Mouse (Mus musculus): Measurements from ENCODE around the gene Paqr4.

The Paqr4 gene

DNA sequence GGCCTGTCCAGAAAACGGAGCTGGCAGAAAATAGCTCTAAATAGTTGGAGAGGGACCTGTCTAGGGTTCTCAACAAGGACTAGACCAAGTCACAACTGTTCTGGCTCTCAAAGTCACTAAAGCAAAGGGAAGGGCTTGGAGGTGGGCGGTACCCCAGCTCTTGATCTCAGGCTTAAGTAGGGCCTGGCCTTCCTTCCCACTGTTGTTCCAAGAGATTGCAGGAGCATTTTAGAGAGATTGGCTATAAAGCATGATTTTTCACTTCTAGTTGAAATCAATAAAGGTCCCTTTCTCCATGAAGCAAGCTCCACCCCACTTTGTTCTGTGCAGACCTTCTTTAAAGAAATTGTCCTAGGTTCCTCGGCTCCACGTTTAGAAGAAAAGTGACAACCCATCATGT is 15.2 kb downstream of the Paqr4 start:
- no peak for DNase-seq

DNA sequence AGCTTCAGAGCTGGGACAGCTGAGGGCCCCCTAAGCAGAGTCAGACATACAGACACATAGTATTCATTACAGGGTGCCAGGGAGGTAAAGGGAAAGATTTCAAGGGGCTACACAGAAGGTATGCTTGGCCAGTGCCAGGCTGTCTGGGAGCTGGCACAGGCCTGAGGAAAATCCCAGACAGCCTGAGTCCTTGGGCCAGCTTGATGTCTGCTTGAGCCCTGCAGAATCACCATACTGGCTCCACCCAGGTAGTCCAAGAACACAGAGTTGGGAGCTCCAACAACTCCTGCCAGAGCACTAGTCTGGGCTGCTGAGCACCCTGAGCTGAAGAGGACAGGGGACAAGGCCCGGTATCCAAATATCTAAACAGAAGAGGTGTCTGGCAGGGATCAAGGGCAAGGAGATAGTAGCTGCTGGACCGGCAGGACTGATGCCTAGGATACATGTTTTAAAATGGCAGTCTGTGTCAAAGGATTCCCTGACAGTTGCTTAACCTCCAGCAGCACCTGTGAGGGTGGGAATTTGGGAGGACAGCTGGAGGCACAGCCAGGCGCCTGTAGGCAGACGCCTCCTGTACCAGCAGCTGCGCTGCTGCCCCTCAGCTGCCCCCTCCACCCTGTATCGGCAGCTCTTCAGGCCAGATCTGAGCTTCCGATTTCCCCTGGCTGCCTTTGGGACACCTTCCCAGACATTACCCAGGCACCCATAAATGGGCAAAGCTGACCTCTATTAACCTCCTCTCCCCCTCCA is 18.1 kb downstream of the Paqr4 start, which contains the start of gene 1520401A03Rik:
1520401A03Rik (minus strand) TSS at position 408 of the 750 bp plus-strand sequence.
- DNase-seq = no peak

DNA sequence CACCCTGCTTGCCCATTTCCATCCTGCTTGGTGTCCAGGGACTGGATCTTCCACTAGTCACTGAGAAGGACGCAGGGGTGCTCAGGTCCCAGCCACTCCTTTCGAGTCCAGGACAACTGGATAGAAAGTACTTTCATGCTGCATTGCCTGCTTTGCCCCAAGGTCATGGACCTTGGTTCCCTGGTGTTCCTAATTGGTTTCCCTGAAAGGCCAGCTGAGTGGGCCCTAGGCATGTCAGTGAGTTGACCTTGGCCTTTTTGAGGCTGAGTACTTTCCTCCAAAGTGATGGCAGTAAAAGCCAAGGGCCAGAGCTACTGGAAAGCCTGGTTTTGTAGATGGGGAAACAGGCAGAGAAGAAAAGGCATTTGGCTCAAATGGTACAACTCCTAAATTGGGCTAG is 18.8 kb downstream of the Paqr4 start:
- DNase-seq = no peak

DNA sequence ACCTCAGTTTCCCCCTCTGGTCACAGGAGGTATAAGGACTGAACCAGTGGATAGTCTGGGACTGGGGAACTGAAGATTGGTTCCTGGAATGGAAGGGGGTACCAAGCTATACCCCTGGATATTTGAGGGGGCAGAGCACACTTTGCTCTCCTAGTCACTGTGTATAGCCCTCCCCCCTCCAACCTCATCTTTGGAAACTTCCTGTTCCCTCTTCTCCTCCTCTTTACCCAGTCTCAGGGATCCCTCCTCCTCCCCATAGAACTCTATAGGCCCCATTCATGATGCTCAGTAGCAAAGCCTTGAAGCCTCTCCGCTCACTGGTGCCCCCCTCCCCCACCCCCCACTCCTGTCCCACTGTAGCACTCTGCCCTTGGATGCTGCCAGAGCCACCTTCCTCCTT is 21.2 kb downstream of the Paqr4 start:
- no peak for DNase-seq

DNA sequence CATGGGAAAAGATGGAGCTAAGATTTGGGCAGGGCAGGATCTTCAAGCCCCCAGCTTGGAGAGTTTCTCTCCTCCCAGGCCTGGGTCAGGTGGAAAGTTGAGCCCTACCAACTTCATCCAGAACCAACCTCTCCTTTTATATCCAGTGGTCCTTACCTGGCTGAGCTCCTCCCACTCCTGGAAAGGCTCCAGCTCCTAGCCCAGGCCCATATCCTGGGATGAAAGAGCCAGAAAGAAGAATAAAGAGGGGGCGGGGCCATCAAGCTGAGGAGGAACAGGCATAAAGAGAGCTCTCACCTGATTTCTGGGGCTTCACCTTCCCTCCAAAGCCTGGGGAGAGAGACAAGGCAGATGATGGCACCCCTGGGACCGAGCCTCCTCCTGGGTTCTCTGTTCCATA is 23.7 kb downstream of the Paqr4 start:
- DNase-seq = no peak

DNA sequence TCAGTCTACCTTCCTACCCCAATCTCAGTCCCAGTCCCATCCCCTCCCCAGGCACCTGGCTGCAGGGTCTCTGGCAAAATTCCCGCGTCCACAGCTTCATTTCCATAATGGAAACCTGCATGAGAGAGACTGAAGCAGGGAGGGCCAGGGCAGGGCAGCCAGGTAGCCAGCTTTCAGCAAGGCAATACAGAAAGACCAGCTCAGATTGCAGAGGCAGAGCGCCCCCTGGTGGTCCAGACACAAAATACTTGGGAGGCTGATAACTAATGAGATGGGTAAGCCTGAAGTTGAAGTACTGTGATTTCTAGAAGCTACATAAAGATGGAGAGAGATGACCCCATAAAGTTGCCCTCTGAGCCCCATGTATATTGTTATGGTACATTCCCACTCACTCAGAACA is 34.5 kb downstream of the Paqr4 start:
- DNase-seq = peak; percentile 52 to 80

DNA sequence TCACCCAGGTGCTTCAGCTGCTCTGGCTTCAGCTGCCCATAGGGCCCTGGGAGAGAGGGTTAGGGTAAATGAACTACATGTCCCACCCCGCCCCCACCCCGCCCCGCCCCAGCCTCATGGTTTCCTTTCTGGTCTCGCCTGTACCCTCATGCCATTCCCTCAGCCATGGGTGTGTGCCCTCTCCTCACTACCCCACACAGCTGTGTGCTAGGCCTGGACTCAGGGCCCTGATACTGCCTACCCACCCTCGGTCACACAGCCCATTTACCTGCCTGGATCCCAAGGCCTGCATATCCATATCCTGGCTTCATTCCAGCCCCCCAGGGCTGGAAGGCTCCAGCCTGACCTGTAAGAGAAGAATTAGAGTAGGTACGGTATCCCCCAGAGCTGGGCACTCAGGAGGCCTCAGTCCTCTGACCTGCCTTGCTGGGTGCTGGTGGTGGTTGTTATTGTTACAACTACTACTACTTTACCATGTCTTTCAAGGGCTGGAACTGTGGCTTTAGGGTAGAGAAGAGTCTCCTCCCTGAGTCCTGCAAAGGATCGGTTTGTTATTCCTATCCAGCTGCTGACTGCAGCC is 35.1 kb downstream of the Paqr4 start:
- DNase-seq = no peak

DNA sequence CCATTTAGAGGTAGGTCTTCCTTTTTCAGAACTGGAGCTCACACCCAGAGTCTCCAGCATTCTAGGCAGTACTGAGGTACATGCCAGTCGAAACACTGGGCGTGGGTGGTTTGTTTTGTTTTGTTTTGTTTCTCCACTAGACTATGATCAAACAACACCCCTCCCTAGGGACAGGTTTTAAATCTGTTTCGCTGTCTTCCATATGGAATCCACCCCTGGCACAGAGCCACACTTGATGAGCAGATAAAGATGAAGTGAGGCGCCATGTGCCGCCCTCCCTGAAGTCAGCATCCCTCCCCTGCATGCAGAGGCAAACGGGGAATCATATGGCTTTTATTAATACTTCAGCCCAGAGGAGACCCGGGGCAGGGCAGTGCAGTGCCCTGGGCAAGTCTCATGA is 35.9 kb downstream of the Paqr4 start:
- no peak for DNase-seq

DNA sequence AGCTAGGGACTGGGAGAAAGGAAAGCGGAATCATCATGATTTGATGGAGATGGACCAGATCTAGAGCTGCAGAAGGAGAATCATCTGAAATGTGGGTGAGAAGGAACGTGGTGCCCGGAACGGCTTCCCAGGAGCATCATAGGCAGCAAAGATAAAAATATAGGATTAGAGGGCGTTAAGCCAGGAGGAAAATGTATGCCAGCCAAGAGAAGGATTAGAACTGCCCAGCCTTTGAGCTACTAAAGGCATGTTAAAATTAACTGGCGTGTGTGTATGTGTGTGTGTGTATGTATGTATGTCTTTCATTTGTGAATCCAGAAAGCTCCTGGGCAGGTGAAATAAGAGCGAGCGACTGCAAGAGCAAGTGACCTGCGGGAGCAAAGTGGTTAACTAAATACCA is 37.4 kb downstream of the Paqr4 start:
- DNase-seq = no peak

DNA sequence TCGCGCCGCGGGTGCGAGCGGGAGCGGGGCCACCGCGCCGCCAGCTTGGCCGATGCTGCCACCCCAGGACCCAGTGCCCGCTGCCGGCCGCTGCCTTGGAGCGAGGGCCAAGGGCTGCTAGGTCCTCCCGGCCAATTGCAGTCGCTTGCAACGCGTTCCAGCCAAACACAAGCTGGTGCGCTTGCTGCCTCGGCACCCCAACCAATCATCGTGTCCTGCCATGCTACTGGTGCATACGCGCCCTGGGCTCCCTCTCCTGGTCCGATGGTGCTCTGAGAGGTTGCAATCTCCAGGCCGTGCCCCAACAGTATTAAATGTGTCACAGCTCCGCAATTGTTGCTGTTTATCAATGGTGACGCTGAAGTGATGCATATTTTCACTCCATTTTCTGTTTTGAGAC is 40.6 kb downstream of the Paqr4 start:
- DNase-seq = peak; percentile 92 to 94

DNA sequence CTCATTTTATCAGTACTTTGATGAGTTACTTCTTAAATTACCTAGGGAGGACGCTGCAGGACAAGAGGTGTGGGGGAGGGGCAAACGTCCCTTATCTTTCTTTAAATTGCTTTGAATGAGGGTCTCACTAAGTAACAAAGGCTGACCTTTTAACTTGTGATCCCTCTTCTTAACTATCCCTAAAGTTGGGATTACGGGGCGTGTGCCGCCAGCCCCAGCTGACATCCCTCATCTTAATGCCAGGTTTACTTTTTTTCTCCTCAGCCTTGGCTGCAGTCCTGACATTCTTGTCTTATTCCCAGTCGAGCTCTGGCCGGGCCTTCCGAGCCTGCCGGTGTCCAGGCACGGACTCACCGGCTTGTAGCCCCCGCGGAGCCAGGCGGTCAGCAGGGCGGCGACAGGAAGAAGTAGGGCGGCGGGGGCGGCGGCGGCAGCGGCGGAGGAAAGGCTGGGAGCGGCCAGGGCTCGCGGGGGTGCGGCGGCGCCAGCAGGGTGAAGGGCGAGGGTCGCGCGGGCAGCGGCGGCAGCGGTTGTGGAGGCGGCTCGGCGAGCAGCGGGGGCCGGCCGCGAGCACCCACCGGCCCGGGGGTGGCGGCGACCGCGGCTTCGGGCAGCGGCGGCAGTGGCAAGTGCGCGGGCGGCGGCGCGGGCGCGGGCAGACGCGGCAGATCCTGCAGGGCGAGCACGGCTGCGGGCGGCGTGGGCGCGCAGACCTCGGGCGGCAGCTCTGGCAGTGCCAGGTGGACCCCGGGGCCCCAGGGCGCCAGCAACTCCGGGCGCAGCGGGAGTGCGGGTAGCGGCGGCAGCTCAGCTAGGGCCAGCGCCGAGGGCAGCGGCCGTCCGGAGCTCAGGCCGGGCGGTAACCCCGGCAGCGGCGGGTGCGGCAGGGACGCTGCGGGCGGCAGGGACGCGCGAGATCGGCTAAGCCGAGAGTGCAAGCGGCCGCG is 41.3 kb downstream of the Paqr4 start:
- peak in 1 of 2 experiments; percentile 40 for DNase-seq

DNA sequence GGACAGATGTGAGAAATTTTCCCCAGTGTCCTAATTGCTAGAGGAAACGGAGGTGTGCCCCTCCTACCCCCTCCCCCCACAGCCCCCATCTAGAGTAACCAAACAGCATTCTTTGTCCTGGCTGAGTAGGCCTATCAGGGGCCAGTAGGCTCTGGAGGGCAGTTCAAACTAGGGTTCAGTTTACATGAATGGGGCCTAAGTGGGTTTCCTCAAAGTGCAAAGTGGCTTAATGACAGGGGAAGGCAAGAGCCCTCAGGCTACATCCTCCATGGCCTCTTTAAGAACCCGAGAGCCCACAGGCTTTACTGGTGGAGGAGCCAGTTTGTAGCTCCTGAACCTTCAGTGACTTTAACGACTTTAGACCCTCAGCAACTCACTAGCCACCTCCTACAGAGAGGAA is 44.9 kb downstream of the Paqr4 start:
- no peak for DNase-seq

DNA sequence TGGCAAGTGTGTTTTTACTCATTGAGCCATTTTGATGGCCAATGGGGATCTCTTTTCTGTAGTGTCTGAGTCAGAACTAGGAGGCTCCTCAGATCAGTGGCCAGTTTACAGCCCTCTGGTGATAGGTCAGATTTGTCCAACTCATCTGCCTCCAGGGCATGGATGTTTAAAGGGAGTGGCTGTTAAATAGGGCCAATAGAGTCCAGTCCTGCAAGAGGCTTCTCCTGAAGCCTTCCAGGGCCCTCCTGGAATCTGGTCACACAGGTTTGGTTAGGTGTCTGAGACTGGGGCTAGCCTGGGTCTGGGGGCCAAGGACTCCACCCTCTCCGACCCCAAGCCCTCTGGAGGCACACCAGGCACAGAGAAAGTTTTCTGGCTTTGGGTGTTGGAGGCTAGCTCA is 46.2 kb downstream of the Paqr4 start:
- DNase-seq = no peak
